Mouse (Mus musculus) right cerebral cortex, postnatal 10 days (tissue): ENCODE measurements around the gene Pou4f2.
A peak's percentile ranks its signal among the peaks of the same experiment; 100 is the strongest.

Source experiments
- DNase-seq, 2 experiments: peaks; one replicate each; pipeline ENCODE4 v3.0.0; 2021; ENCODE audit warnings: low spot score in 2 of 2

Pou4f2 gene

DNA sequence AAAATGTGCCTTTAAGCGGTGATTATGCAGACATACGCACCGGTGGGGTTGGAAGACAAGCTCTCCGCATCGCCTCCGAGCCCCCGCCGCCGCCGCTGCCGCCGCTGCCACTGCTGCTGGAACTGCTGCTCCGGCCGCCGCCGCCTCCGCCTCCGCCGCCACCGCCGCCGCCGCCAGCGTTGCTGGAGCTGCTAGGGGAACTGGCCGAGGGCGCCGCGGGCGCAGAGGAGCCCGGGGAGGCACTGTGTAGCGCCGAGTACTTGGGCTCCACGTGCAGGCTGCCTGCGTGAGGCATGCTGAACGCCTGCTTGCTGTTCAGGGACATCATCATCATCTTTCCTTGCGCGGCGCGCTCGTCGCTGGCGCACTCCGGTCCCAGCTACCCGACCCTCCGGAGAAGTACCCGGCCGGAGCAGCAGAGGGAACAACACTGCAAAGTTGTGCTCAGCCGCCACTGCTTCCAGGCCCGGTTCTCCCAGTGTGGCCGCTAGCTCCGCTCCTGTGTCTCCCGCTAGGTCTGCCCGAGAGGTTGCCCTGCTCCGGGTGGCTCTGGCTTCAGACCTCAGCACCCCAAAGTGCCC is at the start of gene Pou4f2:
TSS of gene Pou4f2 (minus strand) at position 575 of the 581 bp plus-strand sequence.
- peak in 1 of 2 experiments; percentile 30 for DNase-seq

DNA sequence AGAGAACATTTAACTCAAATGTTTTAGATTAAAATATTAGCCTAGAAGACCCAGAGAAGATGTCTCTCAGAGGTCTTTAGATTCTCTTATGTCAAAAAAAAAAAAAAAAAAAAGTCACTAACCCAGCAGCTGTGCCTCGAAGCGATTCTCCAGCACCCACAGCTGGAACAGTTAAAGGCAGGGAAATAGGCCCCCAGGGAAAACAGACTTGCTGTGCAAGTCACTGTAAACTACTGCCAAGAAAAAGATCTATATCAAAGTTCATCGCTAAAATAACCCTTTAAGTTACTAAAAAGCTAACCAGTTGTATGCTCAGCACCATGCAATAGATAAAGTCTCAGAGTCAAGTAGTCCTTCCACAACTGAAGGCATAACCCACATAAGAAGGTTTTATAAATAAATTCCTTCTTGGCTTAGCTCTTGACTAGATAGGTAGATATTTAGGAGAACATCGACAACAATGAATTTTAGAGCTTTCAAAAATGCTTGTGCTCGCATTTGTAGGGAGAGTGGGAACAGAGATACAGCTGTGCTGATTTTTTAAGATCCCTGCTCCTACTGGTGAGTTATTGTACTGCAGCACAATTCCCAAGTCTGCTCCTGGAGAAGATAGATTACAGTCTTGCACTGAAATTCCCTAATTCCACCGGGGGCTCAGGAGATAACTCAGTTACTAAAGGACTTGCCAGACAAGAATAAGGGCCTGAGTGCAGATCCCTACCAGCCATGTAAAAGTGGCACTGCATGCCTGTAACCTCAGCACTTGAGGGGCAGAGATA is 40.8 kb upstream of the Pou4f2 start:
- DNase-seq: no peak

DNA sequence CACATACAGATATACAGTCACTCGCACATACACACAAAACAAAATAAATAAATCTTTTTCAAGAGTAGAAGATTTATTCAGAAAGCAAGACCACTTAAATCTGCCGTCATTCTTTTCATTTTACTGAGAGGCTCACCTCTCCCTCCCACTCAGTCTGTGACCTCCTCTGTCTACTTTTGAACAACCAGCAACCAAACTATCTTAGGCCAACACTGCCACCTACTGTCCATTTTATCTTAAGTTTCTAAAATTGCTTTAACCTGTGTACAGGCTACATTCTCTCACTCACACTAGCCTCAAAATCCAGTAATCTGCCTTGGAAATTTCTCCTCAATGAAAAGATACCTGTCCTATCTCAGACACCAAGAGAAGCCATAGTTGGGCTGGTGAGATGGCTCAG is 31.4 kb upstream of the Pou4f2 start:
- no peak for DNase-seq

DNA sequence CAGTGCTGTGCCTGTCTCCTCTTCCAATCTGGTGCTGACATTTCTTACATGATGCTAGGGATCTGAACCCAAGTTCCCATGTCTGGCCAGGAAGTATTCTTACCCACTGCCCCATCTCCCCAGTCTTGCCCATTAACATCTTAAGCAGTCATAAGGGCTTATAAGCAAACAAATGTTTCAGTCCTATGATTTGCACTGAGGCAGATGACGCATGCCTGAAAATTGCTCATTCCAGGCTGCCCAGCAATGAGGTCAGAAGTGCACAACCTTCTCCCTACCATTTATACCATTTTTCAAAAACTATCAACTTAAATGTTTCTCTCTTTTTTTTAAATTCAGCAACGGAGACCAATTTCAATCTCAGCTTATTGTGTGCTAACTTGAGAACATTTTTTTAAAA is 27.5 kb upstream of the Pou4f2 start:
- no peak for DNase-seq

DNA sequence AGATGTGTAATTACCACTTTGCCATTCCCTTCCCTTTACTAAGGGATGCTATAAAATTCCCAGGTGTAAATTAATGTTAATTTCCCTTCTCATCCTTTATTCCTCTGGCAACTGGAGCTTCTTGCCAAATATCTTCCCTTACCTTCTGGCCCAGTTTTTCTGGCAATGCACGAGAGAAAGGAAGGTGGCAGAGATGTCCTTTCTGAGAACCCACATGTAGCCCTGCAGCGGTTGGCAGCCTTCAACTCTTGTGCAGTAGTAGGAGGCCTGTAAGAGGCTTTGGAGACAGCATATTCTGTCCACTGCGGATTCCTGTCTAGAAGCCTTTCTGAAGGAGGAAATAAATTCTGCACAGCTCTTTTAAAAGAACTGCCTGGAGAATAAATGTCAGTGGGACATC is 20.0 kb upstream of the Pou4f2 start:
- DNase-seq: no peak

DNA sequence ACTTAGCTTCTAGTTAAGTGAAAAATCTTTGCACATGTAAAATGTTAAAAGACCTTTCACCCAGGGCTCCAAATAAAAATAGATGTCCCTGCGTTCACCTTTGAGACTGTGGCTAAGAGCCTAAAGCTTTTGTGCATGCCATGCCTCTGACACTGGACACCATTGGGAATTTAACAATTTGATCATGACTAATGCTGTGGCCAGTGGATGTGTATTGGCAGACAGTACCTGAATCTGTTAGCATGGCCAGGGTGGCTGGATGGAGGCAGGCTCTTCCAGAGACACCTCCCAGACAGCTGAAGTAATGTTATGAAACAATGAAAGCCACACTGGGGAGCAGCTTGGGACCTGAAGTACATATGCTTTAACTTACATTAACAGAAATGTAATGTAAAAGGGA is 6.3 kb upstream of the Pou4f2 start:
- DNase-seq: no peak

DNA sequence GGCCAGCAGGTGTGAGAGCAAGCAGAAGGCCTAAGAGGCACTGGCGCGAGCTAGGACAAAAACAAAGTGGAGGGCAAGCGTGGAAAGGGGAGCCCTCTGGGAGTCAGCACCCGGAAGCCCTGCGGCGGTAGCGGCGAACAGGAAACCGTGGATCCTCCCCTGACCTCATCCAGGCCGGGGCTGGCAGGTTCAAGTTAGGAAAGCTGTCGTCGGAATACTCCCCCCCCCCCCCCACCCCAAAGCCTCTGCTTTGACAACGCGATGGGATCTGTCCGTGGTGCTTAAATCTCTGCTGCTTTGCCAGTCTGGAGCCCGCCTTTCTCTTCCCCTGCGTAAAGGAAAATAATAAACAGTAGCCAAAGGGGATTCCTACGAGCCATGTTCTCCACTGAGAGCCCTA is 1.7 kb upstream of the Pou4f2 start:
- no peak for DNase-seq

DNA sequence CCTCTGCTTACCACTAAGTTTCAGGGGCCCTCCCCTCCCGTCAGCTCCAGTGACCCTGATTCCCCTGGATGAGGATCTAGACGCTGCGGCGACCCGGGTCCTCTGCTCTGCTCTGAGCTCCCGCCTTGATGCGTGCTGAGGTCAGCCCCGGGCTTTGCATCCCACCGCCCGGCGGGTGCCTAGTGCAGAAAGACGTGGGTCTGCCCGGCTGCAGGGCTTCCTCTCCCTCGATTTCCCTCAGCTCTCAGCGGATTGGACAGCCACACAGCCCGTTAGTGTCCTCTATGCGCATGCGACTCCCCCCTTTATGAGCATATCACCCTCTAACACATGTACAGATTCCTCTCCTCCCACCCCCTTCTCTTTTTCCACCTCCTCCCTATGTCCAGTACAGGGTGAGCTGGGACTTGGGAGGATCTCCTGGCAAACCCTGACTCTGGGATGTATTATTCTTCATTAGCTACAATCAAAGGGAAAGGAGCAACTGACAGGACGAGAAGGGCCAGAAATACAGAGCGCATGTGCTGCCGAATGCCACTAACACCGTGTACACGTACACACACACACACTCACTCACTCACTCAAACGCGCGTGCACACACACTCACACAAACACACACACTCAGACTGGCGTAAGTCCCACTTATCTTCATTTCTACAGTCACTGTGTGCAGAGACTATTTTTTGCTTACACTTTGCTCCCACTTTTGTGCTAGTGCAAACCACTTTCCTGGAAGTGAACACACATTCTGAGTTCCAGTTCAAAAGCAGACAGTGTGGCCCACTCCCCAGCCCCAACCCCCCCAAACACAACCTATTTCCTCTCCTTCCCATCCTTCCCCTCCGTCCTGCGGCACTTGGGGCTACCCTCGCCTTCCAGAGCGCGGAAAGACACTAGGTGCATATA is 948 bp upstream of the Pou4f2 start:
- no peak for DNase-seq

DNA sequence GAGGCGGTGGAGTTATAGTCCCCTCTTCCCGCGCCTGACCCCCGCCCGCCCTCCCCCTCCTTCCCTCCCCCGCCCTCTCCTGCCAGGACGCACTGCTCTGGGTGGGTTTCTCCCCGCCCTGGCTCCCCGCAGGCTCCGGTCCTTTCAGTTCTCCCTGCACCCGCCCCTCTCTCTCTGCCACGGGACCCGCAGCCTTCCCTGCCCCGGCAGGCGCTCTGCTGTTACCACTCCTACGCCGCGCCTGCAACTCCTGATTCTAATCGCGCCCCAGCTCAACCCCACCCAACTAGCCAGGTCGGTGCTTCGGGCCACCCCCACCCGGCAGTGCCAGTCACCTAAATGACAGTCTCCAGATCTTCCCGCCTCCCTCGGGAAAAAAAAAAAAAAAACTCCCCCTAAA is 216 bp upstream of the Pou4f2 start:
- DNase-seq: no peak

DNA sequence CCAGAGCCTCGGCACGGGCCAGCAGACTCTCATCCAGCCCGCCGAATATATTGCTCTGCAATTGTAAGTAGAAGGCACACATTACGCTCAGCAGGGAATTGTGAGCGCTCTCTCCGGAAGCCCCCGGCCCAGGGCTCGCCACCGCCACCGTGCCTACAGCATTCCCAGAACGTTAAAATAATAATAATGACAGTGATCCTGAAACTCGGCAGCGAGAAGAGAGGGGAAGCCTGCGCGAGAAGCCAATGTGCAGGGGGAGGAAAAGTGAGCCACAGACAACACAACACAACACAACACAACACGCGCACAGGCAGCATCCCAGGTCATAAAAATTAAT is 853 bp downstream of the Pou4f2 start:
- no peak for DNase-seq

DNA sequence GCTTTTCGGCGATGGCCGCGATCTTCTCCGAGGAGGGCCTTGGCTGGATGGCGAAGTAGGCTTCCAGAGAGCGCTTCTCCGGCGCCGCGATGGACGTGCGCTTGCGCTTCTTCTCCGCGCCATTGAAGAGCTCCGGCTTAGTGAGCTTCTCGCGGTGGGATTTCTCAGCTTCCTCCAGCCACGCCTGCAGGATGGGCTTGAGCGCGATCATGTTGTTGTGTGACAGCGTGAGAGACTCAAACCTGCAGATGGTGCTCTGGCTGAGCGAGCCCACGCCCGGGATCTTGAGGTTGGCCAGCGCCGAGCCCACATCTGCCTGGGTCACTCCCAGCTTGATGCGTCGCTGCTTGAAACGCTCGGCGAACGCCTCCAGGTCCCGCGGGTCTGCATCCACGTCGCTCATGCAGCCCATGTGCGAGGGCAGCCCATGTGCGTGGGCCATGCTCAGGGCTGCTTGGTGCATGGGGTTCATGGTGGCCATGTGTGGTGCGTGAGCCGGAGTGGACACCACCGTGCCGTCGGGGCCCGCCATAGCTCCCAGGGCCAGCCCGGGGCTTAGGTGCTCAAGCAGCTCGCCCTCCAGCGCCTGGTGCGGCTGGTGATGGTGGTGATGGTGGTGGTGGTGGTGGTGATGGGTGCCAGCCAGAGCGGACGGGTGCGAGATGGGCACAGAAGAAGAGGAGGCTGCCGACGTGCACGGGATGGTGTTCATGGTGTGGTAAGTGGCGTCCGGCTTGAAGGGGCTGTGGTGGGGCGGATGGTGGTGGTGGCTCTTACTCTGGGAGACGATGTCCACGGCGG is 1.4 kb downstream of the Pou4f2 start:
- DNase-seq: no peak

DNA sequence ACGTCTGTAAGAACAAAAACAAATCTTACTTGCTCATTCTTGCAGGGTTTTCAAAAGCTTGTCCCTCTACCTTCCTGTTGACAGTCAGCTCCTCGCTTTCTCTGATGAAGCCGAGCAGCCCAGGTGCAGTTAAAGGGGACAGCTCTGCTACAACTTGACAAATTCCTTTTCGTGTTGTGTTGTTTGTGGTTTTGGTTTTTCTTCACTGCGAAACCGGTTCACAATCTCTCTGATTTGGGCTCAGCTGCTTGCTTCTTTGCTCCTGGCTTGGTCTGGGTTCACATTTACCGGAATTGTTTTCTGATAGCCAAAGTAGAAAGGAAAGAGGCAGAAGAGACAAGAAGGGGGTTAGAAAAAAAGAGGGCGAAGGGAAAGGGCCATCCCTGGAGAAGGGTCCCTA is 2.1 kb downstream of the Pou4f2 start:
- DNase-seq: no peak

DNA sequence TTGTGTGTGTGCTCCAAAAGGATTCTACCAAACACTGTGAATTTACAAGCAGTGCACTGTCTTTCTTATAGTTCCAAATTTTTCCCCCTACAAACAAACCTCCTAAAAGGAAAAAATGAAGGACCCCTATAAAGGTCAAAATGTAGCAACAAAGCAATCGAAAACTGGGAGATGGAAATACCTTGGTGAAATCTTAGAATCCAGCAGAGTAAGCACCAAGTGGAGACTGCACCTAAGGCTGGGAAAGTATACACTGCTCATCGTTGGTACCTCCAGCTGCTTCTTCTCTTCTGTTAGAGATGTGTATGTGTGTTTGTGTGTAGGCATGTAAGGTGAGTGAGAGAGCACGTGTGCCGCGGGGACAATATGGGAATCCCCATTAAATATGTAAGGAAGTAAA is 3.1 kb downstream of the Pou4f2 start:
- DNase-seq: no peak

DNA sequence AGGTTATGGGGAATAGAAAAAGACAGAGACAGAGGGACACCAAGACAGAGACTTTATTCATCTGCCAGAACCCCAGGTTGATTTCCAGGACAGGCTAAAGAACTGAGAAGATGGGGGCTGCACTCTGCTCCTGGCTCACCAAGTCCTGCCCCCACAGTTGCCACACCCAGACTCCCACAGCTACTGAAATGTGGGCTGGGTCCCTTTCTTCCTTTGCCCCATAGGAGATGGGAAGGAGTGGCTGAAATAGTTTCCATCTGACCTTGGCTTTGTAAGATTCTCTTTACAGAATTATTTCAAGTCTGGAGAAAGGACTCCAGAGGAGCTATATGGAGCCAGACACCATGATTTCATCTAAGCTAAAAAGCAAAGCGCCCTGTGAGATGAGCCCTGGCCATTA is 4.0 kb downstream of the Pou4f2 start:
- DNase-seq: no peak

DNA sequence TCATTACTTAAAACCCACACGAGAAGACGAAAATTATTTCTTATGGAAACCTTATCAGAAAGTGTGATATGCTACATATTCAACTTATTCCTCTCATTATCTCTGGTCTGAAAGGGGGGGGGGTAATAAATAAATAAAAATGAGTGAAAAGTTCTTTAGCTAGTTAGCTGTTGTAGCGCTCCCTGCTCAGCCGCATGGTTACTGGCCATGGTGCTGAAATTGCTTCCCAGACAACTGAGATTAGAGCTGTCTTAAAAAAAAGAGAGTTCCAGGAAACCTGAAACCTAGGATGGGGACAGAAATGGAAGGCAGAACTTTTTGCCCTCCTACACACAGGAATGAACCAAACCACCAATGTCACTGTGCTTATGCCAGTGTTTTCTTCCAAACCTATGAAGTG is 5.1 kb downstream of the Pou4f2 start:
- no peak for DNase-seq

DNA sequence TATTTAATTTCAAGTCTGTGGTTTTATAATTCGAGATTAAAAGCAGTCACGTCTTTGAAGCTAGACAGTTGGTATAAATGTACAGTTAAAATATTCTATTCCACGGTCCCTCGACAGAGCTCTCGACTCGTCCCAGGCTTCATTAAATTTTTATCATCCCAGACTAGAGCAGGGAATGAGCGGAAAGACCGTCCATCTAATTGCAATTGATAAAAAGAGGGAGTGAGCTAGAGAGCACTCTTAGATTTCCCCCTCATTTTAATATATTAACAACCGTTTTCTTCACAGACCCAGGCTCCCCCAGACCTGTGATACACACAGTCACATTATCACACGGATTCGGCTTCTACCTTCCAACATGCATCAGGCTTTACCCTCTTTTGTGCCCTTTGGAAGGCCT is 8.3 kb downstream of the Pou4f2 start:
- no peak for DNase-seq

DNA sequence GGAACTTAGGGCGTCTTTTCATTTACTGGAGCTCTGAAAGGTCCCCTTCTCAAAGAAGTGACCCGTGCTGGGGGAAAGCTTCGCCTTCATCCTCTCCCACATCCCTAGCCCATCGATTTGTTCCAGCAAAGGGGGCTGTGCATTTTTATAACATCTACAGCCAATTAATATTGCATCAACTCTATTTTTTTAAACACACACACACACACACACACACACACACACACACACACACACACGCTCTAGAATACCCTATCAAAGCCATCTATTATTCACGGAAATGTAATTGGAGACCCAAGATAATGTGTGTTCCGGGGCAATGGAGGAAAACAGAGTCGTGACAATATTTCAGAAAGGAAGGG is 8.7 kb downstream of the Pou4f2 start:
- DNase-seq: no peak

DNA sequence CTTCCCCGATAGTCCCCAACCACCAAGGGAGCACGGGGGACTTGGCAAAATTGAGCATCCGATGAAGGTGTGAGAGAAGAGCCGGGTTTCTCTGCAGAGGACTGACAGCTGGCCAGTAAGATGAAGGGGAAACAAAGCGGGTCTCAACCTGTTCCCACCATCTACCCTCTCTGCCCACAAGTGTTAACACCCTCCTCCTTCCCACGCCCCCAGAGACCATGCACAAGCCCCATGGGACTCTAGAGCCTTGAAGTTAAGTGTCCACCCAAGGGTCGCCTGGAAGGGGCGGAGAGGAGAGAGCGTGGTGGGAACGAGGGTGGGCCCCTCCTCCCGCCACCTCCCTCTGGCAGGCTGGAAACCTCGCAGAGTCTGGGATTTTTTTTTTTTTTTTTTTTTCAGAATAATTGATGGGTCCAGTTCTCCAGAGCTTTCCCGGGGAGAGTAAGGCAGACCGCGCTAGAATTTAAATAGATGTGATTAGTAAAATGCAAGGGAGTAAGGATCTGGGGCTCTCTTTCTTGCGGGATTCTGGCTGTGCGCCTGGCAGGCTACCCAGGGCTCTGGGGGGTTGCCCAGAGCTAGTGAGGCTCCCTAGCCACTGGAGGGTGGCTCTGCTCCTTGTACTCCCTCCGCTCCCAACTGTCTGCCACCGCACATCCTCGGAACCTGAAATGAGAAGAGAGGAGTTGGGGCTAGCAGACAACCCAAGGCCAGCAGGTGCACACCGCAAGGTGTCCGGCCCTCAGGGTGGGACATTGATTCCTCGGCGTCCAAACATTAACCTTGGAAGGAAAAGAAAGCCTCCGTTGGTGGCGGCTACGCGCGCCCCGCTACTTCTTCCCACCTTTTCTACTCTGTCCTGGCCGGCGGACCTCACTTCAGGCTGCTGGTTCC is 9.3 kb downstream of the Pou4f2 start:
- no peak for DNase-seq

DNA sequence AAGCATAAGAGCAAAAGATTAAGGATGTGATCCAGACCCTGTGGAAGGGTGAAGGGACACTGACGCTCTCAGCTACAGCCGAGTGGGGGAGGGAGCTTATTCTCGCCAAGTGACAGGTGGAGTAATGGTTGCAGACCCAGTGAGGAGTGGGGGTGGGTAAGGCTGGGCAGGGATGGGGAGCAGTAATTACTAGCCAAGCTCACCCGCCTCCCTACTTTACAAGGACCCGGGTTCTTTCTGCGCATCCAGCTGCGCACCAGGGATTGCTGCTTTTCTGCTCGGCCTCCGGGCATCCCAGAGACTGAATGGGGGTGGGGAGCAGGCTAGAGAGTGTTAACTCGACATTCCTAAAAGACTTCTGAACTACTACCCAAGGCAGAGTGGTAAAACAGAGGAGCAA is 10.0 kb downstream of the Pou4f2 start:
- no peak for DNase-seq

DNA sequence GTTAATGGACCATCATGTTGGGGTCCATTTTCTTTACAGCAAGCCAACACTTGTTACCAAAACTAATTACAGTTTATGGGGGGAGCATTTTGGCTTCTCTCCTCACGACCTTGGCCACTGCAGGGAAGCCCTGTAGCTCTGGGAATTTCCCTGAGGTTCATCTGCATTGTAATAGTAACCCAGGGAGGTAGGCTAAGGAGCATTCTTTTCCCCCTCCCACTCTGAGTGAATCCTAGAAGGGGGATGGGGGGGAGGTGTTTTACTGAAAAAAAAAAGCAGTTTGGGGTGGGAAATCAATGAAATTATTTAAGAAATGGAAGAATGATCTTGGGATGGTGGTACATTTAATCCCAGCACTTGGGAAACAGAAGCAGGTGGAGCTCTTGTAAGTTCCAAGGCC is 12.5 kb downstream of the Pou4f2 start:
- DNase-seq: no peak

DNA sequence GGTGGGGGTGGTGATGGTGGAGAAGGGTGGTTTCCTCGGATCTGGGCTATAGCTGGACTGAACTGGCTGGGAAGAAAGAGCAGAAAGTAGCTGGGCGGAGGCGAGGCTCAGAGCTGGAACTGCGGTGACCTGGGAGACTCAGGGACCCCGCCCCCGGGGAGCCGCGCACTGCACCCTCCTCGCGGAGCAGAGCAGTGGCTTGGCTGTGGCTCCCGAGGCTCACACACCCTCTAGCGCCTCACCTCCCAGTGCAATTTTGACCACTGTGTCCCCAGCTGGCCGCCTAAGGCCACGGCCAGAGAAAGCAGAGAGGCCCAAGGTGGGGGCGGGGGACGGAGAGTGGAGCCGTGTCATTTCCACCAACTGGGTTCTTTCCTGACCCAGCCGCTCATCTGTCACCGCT is 16.3 kb downstream of the Pou4f2 start:
- DNase-seq: peak in 1 of 2 experiments; percentile 31
